Mouse (Mus musculus) heart, embryonic 11.5 days (tissue): ENCODE results near the gene Gm49378. TPM values are rescaled to one million over a fixed set of nuclear protein-coding genes. Genes with fewer than 3 reads are reported as not detected.
A peak's percentile ranks its signal among the peaks of the same experiment; 100 is the strongest.

Experiments used
- ATAC-seq: fragments of 200-750 bp; cut with Nextera tagmentation; replicated peaks from 2 replicates; pipeline ENCODE4 v1.8.0; 2017; ENCODE audit warnings: moderate library complexity; ENCODE audit not compliant: insufficient number of reproducible peaks, low FRiP score, low TSS enrichment
- H3K27ac ChIP-seq: fragments of 300-500 bp; sonication (generic); 2 replicates; pipeline ENCODE4 v1.5.1; 2014; ENCODE audit warnings: mild to moderate bottlenecking, low read depth, low read length
- H3K27me3 ChIP-seq: fragments of 300-500 bp; sonication (generic); 2 replicates; pipeline ENCODE4 v1.6.1; 2014; ENCODE audit warnings: mild to moderate bottlenecking, low read length, mixed read lengths; ENCODE audit not compliant: control insufficient read depth, insufficient read depth
- H3K36me3 ChIP-seq: fragments of 300-500 bp; sonication (generic); 2 replicates; pipeline ENCODE4 v1.6.1; 2014; ENCODE audit warnings: mild to moderate bottlenecking, low read length, moderate library complexity, mixed read lengths; ENCODE audit not compliant: control insufficient read depth, insufficient read depth
- H3K4me1 ChIP-seq: fragments of 300-500 bp; sonication (generic); 2 replicates; pipeline ENCODE4 v1.6.1; 2014; ENCODE audit warnings: low read length; ENCODE audit not compliant: control insufficient read depth, insufficient read depth
- H3K4me2 ChIP-seq: fragments of 300-500 bp; sonication (generic); 2 replicates; pipeline ENCODE4 v1.6.1; 2014; ENCODE audit warnings: mild to moderate bottlenecking, moderate library complexity
- H3K4me3 ChIP-seq: fragments of 300-500 bp; sonication (generic); 2 replicates; pipeline ENCODE4 v1.5.1; 2014; ENCODE audit warnings: low read depth, low read length
- H3K9ac ChIP-seq: fragments of 300-500 bp; sonication (generic); 2 replicates; pipeline ENCODE4 v1.6.1; 2014; ENCODE audit warnings: mild to moderate bottlenecking, low read depth, low read length, moderate library complexity
- H3K9me3 ChIP-seq: fragments of 300-500 bp; sonication (generic); replicated peaks from 2 replicates; pipeline ENCODE4 v1.6.1; 2016; ENCODE audit warnings: low read length; ENCODE audit not compliant: control insufficient read depth
- WGBS: fragments of 180-500 bp; shearing (Covaris S2); extraction: QIAGEN DNeasy Blood & Tissue Kit; methylation state at CpG from one replicate; pipeline ENCODE4 v1.1.7; 2014; ENCODE audit not compliant: insufficient replicate concordance; 5-methylcytosine and 5-hydroxymethylcytosine counted together
- polyA plus RNA-seq: library from polyadenylated mRNA; unstranded; fragments of >200 nt; fragmentation: Nextera tagmentation; extraction: Ambion mirVana; gene quantifications from 2 replicates; pipeline ENCODE4 v1.2.1, GENCODE M21; 2014

The Gm49378 gene
- polyA plus RNA-seq, 1 experiment from 2014 or later: 4.2 TPM

DNA sequence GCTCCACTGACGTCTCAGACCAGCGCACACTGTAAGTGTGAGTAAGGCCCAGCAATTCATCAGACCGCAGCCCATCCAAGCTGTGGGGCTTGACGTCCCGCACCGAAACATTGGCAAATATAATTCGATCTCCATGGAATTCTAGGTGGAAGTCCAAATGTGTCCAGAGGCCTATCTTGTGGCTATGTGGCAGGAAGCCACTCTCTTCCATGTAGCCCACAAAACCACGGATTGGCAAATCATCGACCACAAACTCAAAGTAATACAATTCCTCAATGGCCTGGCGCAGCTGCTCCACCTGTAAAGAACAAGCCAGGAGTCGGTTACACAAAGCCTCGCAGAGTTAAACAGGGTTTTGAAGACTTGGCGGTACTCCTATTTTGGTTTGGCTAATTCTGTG lies 3.6 kb upstream of the Gm49378 start:
- peaks cover 23% of the 10 kb centered on the region for H3K36me3 ChIP-seq
- H3K4me2 ChIP-seq: no peak overlapping the region
- H3K4me1 ChIP-seq: peaks cover 18% of the 10 kb centered on the region
- H3K4me3 ChIP-seq: no peak overlapping the region
- no peak for ATAC-seq
- H3K27me3 ChIP-seq: no peaks in the 10 kb centered on the region
- no peak overlapping the region for H3K9ac ChIP-seq
- H3K9me3 ChIP-seq: no peaks in the 10 kb centered on the region
- no peak overlapping the region for H3K27ac ChIP-seq
- 95% methylated on average over 13 of the region's 13 CpGs for WGBS

DNA sequence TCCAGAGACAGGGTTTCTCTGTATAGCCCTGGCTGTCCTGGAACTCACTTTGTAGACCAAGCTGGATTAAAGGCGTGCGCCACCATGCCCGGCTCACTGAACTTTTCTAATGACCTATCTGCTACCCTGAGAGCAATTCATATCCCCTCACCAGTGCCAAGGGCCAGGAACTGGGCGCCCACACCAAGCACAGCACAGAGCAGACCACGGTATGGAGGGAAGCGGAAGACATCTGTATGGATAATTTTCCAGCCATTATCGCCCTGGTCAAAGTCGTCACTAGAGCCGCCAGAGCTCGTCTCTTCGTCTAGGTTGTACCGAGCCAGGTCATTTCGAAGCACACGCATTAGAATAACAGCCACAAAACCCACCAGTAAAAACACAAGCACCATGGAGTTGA lies 3.1 kb upstream of the Gm49378 start:
- no peak overlapping the region for H3K27ac ChIP-seq
- H3K4me2 ChIP-seq: no peak overlapping the region
- H3K9me3 ChIP-seq: no peaks in the 10 kb centered on the region
- peaks cover 23% of the 10 kb centered on the region for H3K36me3 ChIP-seq
- no peak overlapping the region for H3K9ac ChIP-seq
- peaks cover 18% of the 10 kb centered on the region for H3K4me1 ChIP-seq
- ATAC-seq: no peak
- H3K4me3 ChIP-seq: no peak overlapping the region
- H3K27me3 ChIP-seq: no peaks in the 10 kb centered on the region
- WGBS: 96% methylated on average over 14 of the region's 14 CpGs

DNA sequence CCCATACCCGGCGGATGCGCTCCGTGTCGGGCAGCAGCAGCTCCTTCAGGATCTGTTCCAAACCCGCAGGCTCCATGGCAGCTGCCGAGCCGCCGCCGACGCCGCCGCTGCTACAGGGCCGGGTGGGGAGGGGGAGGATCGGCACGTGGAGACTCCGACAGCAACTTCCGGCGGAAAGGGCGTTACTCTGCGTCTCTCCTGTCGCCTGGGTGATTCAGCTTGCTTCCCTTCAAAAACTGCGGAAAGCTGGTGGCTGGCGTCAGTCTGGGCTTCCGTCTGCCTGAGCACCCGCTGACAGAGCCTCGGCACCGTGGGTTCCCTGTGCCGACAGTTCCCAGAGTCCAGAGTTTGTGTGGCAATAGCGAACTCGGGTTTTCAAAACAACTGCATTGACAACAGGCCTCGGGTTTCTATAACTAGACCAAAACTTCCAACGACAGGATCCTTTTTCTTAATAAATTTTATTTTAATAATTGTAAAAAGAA lies 2.1 kb downstream of the Gm49378 start, which contains the start of gene Ipo4:
Ipo4 (minus strand) TSS at position 435 of the 485 bp plus-strand sequence.
- H3K36me3 ChIP-seq: peaks cover 38% of the 10 kb centered on the region
- peak within 1 kb of the TSS; percentile 65 for H3K4me3 ChIP-seq
- 1% methylated on average over 33 of the region's 33 CpGs for WGBS
- H3K27ac ChIP-seq: no peak within 1 kb of the TSS
- peaks cover 3% of the 10 kb centered on the region; the same call in 1 of the 2 replicates for H3K4me1 ChIP-seq
- peak within 1 kb of the TSS; percentile 78 for H3K4me2 ChIP-seq
- peak; percentile 64 for ATAC-seq
- no peaks in the 10 kb centered on the region for H3K27me3 ChIP-seq
- H3K9ac ChIP-seq: peak within 1 kb of the TSS; percentile 76
- H3K9me3 ChIP-seq: no peaks in the 10 kb centered on the region

DNA sequence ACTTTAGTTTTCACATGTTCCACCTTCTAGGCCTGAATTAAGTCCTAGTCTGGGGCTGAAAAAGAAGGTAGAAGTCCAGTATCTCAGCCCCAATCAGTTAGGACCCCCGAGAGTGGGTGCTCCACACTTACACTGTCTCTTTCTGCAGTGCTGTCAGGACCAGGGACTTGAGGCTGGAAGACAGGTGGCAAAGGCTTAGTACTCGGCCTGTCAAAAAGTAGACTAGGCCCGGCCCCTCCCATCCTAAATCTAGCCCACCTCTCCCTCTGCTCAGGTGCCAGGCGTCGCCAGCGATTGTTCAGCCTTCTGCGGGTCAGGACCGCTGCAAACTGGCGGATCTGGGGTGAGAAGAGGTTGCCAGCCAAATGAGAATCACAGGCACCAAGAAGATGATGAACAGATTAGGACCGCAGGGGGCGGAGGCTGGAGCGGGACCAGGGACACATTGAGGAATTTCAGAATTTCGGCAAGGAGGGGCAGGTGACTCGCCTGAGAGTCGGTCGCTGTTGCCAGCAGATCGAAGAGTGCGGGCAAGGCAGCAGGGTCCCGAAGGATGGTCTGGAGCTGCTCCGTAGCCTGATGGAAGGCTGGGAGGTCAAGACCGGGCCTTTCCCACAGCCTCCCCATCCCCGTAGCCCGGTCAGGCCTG lies 2.7 kb downstream of the Gm49378 start:
- Histone ChIP-seq H3K4me2 (peak overlapping the region; percentile 78), H3K9ac (peak overlapping the region; percentile 76), H3K4me3 (peak overlapping the region; percentile 65), H3K27me3 (no peaks in the 10 kb centered on the region), H3K9me3 (no peaks in the 10 kb centered on the region), H3K4me1 (peaks cover 3% of the 10 kb centered on the region; the same call in 1 of the 2 replicates), H3K36me3 (peaks cover 42% of the 10 kb centered on the region), H3K27ac (no peak overlapping the region)
- 2% methylated on average over 23 of the region's 23 CpGs for WGBS
- peak; percentile 59 for ATAC-seq

DNA sequence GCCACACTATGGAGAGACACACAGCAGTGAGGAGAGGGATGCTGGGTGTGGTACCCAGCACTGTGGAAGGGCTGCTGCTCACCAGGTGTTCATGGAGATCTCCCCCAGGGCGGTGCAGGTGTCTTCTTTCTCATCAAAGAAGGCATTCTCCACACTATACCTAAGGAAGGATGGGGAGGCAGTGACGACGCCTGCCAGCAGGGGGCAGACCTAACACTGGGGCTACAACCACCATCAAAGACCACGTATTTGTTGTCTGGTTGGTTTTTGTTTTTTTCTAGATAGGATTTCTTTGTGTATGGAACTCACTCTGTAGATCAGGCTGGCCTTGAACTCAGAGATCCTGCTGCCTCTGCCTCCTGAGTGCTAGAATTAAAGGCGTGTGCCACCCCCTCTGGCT lies 8.4 kb downstream of the Gm49378 start:
- no peak overlapping the region for H3K4me2 ChIP-seq
- WGBS: 52% methylated on average over 5 of the region's 5 CpGs
- H3K9me3 ChIP-seq: no peaks in the 10 kb centered on the region
- H3K9ac ChIP-seq: no peak overlapping the region
- H3K4me3 ChIP-seq: no peak overlapping the region
- no peak for ATAC-seq
- H3K27me3 ChIP-seq: no peaks in the 10 kb centered on the region
- no peak overlapping the region for H3K27ac ChIP-seq
- 0 out of 2 replicates have a peak, but pooled peaks cover 4% of the 10 kb centered on the region for H3K4me1 ChIP-seq
- peaks cover 58% of the 10 kb centered on the region for H3K36me3 ChIP-seq

DNA sequence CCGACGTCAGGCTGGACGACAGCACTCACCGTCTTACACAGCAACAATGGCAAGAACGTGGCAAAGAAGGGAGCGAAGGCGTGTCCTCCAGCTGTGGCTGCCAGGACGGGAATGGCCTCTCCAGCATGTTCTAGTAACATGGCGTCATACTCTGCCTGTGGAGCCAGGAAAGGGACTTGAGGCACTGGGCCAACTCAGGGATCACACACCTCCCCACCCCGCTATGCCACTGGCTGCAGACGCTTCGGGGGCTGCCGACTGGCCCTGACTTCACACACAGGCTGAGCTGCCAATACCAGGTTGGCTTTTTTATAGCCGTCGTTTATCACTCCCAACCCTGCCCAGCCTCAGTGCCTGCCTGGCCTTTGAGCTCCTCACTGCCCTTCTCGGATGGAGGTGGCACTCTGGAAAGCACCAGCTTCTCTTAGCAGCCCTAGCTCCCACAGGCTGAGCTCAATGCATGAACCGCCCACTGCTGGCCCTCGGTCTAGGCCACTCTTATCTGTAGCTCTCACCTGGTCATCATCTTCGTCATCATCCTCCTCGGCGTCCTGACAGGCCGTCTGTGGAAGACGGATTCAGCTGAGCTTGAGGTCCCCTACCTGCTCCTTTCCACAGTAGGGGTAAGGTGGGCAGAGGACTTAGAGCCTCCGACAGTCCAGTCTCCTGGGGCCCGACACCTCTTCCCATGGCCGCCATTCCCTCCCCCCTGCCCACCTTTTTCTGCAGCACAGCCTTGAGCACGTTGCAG lies 9.4 kb downstream of the Gm49378 start:
- no peak overlapping the region for H3K4me3 ChIP-seq
- no peaks in the 10 kb centered on the region for H3K9me3 ChIP-seq
- peaks cover 51% of the 10 kb centered on the region for H3K36me3 ChIP-seq
- no peak overlapping the region for H3K4me2 ChIP-seq
- WGBS: 90% methylated on average over 27 of the region's 27 CpGs
- H3K4me1 ChIP-seq: 0 out of 2 replicates have a peak, but pooled peaks cover 4% of the 10 kb centered on the region
- no peak for ATAC-seq
- no peaks in the 10 kb centered on the region for H3K27me3 ChIP-seq
- H3K27ac ChIP-seq: no peak overlapping the region
- no peak overlapping the region for H3K9ac ChIP-seq

DNA sequence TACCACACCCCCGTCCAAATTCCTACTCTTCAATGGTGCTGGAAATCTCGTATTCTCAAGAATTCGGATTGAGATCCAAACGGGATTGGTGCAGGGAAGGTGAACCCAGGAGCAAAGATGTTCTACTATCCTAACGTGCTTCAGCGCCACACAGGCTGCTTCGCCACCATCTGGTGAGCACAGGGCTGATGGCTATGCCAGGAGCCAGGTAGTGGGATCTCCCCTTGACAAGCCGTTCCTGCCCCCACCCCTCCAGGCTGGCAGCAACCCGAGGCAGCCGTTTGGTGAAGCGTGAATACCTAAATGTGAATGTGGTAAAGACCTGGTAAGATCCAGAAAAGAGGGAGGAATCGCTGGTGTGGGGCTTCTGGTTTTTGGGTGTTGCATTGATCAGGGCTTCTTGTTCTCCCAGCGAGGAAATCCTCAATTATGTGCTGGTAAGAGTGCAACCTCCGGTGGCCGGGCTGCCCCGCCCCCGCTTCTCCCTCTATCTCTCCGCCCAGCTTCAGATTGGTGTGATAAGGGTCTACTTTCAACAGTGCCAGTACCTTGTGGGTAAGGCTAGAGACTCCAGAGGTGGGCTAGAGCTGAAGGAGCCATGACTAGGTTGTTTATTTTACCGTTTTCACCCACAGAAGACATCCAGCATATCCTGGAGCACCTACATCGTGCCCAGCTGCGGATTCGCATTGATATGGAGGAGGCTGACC lies 19.1 kb downstream of the Gm49378 start:
- Histone ChIP-seq H3K9me3 (no peaks in the 10 kb centered on the region), H3K4me2 (peak overlapping the region; percentile 57), H3K9ac (peak overlapping the region; percentile 56; the same call in 1 of the 2 replicates), H3K4me1 (peaks cover 14% of the 10 kb centered on the region; the same call in 1 of the 2 replicates), H3K27ac (no peak overlapping the region), H3K27me3 (no peaks in the 10 kb centered on the region), H3K36me3 (no peaks in the 10 kb centered on the region), H3K4me3 (peak overlapping the region; percentile 35)
- no peak for ATAC-seq
- WGBS: 33% methylated on average over 22 of the region's 22 CpGs

DNA sequence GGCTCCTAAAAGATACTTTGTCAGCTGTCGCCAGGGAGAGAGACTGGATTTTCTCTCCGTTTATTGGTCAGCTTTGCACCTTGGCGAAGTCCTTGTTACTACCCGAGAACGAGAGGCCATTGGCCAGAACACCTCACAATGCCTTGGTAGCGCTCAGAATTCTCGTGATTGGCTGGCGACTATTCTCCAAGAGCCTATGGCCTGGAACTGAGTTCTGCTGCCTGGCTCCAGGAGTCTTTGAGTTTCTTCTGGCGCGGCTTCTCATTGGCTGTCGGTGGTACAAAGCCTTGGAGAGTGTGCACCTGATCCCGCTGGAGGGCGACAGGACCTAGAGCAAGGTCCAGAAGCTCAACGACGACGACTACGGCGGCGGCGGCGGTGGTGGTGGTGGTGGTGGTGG lies 19.9 kb downstream of the Gm49378 start, which contains the start of gene Rec8:
Rec8 (plus strand) TSS at position 216 of the 400 bp plus-strand sequence.
- H3K27ac ChIP-seq: no peak within 1 kb of the TSS

More for the DNA sequence above, 19.9 kb downstream of the Gm49378 start, which contains the start of gene Rec8:
- Histone ChIP-seq H3K9ac (peak within 1 kb of the TSS; percentile 56; the same call in 1 of the 2 replicates), H3K27me3 (no peaks in the 10 kb centered on the region), H3K9me3 (no peaks in the 10 kb centered on the region), H3K36me3 (no peaks in the 10 kb centered on the region), H3K4me2 (peak within 1 kb of the TSS; percentile 57), H3K4me1 (peaks cover 14% of the 10 kb centered on the region; the same call in 1 of the 2 replicates), H3K4me3 (peak within 1 kb of the TSS; percentile 35)
- peak; percentile 71 for ATAC-seq
- WGBS: 9% methylated on average over 21 of the region's 21 CpGs
